Mouse (Mus musculus) ES-E14 (cell line): Measurements from ENCODE around the gene Mta2. TPM values are rescaled to one million over a fixed set of nuclear protein-coding genes. Genes with fewer than 3 reads are reported as not detected.
A peak's percentile ranks its signal among the peaks of the same experiment; 100 is the strongest.

Source experiments
- DNase-seq: peaks from one replicate; pipeline ENCODE4 v3.0.0-alpha.2; 2013; ENCODE audit warnings: low read depth, low spot score
- H3K27ac ChIP-seq: 2 replicates; pipeline ENCODE4 v1.5.1; 2012; ENCODE audit warnings: low read depth, mild to moderate bottlenecking, low read length, moderate library complexity, mixed read lengths; ENCODE audit not compliant: poor library complexity, insufficient read depth, severe bottlenecking
- H3K36me3 ChIP-seq: 2 replicates; pipeline ENCODE4 v1.6.1; 2012; ENCODE audit warnings: mild to moderate bottlenecking, low read length, moderate library complexity, mixed read lengths; ENCODE audit not compliant: control insufficient read depth, poor library complexity, insufficient read depth, severe bottlenecking
- H3K4me1 ChIP-seq, 2 experiments: fragments of 150-350 bp in 1 of 2; sonication (generic) in 1 of 2; 2 replicates each; pipeline ENCODE4 v1.6.1; 2012; ENCODE audit warnings: low read length in 2 of 2, mild to moderate bottlenecking in 1 of 2, mixed read lengths in 1 of 2; ENCODE audit not compliant: control insufficient read depth in 2 of 2, insufficient read depth in 2 of 2, poor library complexity in 1 of 2
- H3K4me3 ChIP-seq, 2 experiments: fragments of 150-350 bp in 1 of 2; sonication (generic) in 1 of 2; 2 replicates each; pipeline ENCODE4 v1.5.1; 2012; ENCODE audit warnings: low read length in 2 of 2, low read depth in 1 of 2, mild to moderate bottlenecking in 1 of 2, mixed read lengths in 1 of 2; ENCODE audit not compliant: insufficient read depth in 1 of 2, poor library complexity in 1 of 2, severe bottlenecking in 1 of 2
- H3K9ac ChIP-seq: 2 replicates; pipeline ENCODE4 v1.6.1; 2012; ENCODE audit warnings: low read depth, mild to moderate bottlenecking, low read length, mixed read lengths; ENCODE audit not compliant: poor library complexity, insufficient read depth, severe bottlenecking
- H3K9me3 ChIP-seq: fragments of 150-350 bp; sonication (generic); 2 replicates; pipeline ENCODE4 v1.6.1; 2012; ENCODE audit warnings: low read depth, mild to moderate bottlenecking, low read length; ENCODE audit not compliant: control insufficient read depth, insufficient read depth
- CHD2 ChIP-seq: IDR thresholded peaks from 2 replicates; pipeline ENCODE4 v1.6.1; 2014; ENCODE audit warnings: mild to moderate bottlenecking, low read depth, low read length, inconsistent platforms
- HCFC1 ChIP-seq: IDR thresholded peaks from 2 replicates; pipeline ENCODE4 v1.6.1; 2012; ENCODE audit warnings: low read length, inconsistent platforms, borderline replicate concordance; ENCODE audit not compliant: insufficient read depth
- MAFK ChIP-seq: IDR thresholded peaks from 2 replicates; pipeline ENCODE4 v1.6.1; 2014; ENCODE audit warnings: mild to moderate bottlenecking, low read depth, low read length, inconsistent platforms; ENCODE audit not compliant: insufficient read depth
- ZC3H11A ChIP-seq: IDR thresholded peaks from 2 replicates; pipeline ENCODE4 v1.6.1; 2012; ENCODE audit warnings: low read depth, mild to moderate bottlenecking, inconsistent platforms, low read length, borderline replicate concordance
- ZNF384 ChIP-seq: IDR thresholded peaks from 2 replicates; pipeline ENCODE4 v1.6.1; 2012; ENCODE audit warnings: low read depth, low read length, inconsistent platforms
- in situ Hi-C, 2 experiments: fragments of 600-800 bp; cut with MboI; formaldehyde crosslinking; loops; one replicate each; pipeline ENCODE4 v1.15.1; 2025; ENCODE audit warnings: low sequenced_read_pairs in 2 of 2, inconsistent platforms in 1 of 2; ENCODE audit not compliant: unreplicated experiment in 2 of 2
- total RNA-seq: library from RNA; depleted of rRNA; stranded (reverse); fragments of 300-350 nt; gene quantifications from 2 replicates; pipeline ENCODE4 v1.2.3, GENCODE M21; 2012

Mta2 gene
- total RNA-seq, 1 experiment: 92.9 TPM

- Histone ChIP-seq H3K4me1 (peaks cover 2 to 4% of the 10 kb centered on the region in 2 experiments; a peak in 1 of 4 replicates), H3K4me3 (peak within 1 kb of the TSS; percentile 96 to 100), H3K9ac (peak within 1 kb of the TSS; percentile 91), H3K36me3 (peaks cover 21% of the 10 kb centered on the region), H3K27ac (peak within 1 kb of the TSS; percentile 91), H3K9me3 (no peaks in the 10 kb centered on the region)
- TF ChIP-seq HCFC1: peak; percentile 54; the same call in 1 of the 2 replicates
- no peak for TF ChIP-seq ZC3H11A
- TF ChIP-seq MAFK: no peak
- no peak for TF ChIP-seq CHD2
- TF ChIP-seq ZNF384: no peak
- in situ Hi-C loops: no loop called here
- peak; percentile 95 for DNase-seq
Measured at GRCm38 (mm10) chr19:8897865-8898495, 43.7 kb upstream of the Mta2 start, which contains the start of gene Ganab. Gene Ganab, plus strand, starts transcription at chr19:8898071.

DNA sequence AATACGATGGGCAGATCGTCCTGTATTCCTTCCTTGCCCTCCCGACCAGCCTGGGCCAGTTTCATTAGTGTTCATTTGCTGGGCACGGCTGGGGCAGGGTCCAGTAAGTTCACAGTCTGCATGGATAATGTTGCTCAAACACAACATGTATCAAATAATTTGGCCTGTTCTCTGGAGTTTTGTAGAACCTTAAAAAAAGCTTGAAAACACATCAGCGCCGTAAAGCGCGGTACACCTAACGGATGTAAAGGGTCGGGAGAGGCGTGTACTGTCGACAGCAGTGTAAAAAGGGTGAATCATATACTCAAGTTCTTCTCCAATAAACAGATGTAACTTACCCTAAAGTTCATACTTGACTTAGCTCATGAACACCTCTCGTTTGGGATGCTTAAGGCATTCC is 43.1 kb upstream of the Mta2 start:
- H3K9me3 ChIP-seq: no peaks in the 10 kb centered on the region
- peaks cover 2 to 4% of the 10 kb centered on the region in 2 experiments; a peak in 1 of 4 replicates for H3K4me1 ChIP-seq
- TF ChIP-seq MAFK (no peak), ZC3H11A (no peak), CHD2 (0 out of 2 replicates have a peak, but pooled peaks have one; percentile 26), HCFC1 (no peak), ZNF384 (no peak)
- H3K9ac ChIP-seq: peak overlapping the region; percentile 91
- peaks cover 25% of the 10 kb centered on the region for H3K36me3 ChIP-seq
- in situ Hi-C loops: no loop called here
- peak overlapping the region; percentile 96 to 100 for H3K4me3 ChIP-seq
- DNase-seq: no peak
- H3K27ac ChIP-seq: peak overlapping the region; percentile 91

DNA sequence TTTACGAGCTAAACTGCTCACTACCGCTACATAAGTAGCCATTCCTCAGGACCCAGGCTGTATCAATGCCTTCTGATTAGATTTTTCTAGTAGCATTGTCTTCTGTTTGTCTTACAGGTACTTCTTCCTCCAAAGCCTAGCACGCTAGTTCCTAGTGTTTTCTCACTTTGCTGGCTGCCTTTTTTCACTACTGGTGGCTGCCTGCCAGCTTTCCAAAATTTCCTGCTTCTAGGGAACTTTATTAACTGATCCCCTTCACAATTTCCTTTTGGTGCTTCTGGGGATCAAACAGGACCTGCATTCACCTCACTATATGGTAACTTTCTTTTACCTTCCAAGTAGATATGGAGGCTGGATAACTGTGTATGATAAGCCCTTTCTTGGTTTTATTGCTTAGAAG is 42.6 kb upstream of the Mta2 start:
- 0 out of 4 replicates have a peak, but pooled peaks cover 0 to 4% of the 10 kb centered on the region in 2 experiments for H3K4me1 ChIP-seq
- peaks cover 25% of the 10 kb centered on the region for H3K36me3 ChIP-seq
- TF ChIP-seq HCFC1 (no peak), ZC3H11A (no peak), ZNF384 (no peak), CHD2 (no peak), MAFK (no peak)
- peak overlapping the region; percentile 91; the same call in 1 of the 2 replicates for H3K9ac ChIP-seq
- no peak overlapping the region for H3K27ac ChIP-seq
- in situ Hi-C loops: no loop called here
- H3K9me3 ChIP-seq: no peaks in the 10 kb centered on the region
- peak overlapping the region; percentile 96 to 100; a peak in 3 of 4 replicates for H3K4me3 ChIP-seq
- no peak for DNase-seq

DNA sequence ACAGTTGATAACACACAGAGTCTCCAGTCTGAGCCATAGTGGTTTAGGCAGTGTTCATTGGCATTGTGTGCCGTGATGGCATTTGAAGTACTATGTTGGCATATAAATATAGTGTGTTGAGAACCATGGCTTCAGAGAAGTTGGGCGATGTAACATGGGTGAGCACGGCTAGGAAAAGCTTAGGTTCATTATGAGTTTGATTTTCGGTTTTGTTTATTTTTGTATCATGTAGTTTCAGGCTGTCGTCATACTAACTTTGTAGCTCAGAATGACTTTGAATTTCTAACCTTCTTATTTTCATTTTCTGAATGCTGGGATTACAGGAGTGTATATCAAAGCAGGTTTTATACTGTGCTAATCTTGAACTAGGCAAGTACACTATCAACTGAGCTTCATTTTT is 38.3 kb upstream of the Mta2 start:
- no peak overlapping the region for H3K9ac ChIP-seq
- TF ChIP-seq MAFK (no peak), HCFC1 (no peak), ZC3H11A (no peak), ZNF384 (no peak), CHD2 (no peak)
- no peaks in the 10 kb centered on the region for H3K9me3 ChIP-seq
- no peak overlapping the region for H3K27ac ChIP-seq
- in situ Hi-C loops: loop anchor here in 1 of 2 experiments (25.0 kb wide), 1 partner anchor 1709 kb away; the partner anchor contains the start of genes Ddb1 and Tkfc
- DNase-seq: no peak
- H3K36me3 ChIP-seq: peaks cover 37% of the 10 kb centered on the region
- H3K4me1 ChIP-seq: no peaks in the 10 kb centered on the region
- H3K4me3 ChIP-seq: no peak overlapping the region
